Mouse (Mus musculus): ENCODE data around the gene Ccdc14. TPM values are rescaled to one million over a fixed set of nuclear protein-coding genes. Genes with fewer than 3 reads are reported as not detected.

Ccdc14 gene
- polyA plus RNA-seq (2012; rRNA removed) = 1.7 and 2.1 TPM in 2 replicates

DNA sequence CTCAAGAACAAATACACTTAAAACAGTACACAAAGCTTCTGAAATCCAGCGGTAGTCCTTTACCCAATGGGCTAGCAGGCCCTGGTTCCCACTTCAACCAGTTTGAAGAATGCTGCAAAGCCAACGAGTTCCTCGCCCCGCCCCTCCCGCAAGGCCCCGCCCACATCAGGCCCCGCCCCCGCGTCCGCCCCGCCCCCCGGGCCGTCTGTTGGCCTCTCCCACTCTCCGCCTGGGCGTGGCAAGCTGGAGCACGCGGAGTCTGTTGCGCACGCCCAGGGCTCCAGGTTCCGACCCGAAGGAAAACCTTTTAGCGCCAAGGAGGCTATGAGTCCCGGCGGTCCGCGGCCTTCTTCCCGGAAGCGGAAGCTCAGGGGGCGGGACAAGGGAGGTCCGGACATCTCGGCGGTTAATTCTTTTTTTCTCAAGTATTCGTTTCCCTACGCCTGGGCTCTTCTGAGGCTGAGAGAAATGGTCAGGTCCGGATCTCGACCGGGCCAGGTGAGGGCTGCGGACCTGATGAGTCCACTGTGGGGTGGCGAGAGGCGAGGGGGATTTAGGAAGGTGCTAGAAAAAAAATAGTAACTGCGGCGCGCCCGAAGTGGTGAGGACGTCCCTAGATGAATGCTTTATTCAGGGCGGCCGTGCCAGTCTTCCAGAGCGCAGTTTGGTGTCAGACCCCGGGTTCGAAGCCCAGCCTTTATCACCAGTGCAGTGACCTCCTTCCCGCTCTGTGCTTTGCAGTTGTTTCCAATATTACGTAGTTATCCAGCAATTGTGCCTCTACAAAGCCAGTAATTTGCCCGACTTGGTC is at the start of gene Ccdc14:
Ccdc14 (plus strand) TSS at position 283 of the 811 bp plus-strand sequence.

DNA sequence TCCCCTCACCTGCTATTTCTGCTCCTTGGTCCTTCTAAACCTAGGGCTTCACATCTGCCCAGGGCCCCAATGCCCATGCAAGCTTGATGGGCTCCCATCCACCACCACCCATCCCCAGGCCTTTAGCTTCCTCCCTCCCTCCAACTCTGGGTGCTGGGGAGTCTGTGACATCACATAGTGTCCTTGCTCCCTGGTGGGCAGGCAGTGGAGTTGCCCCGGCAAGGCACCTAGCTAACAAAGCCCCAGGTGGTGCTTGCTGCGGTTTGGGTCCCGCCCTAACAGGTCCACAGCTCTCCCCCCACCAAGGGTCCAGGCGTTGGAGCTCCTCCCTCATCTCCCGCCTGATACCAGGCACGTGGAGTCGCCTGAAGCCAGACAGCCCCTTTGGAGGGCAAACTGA is 40.8 kb upstream of the Ccdc14 start, which contains the start of gene Ropn1:
Ropn1 (plus strand) TSS at position 301 of the 400 bp plus-strand sequence.

DNA sequence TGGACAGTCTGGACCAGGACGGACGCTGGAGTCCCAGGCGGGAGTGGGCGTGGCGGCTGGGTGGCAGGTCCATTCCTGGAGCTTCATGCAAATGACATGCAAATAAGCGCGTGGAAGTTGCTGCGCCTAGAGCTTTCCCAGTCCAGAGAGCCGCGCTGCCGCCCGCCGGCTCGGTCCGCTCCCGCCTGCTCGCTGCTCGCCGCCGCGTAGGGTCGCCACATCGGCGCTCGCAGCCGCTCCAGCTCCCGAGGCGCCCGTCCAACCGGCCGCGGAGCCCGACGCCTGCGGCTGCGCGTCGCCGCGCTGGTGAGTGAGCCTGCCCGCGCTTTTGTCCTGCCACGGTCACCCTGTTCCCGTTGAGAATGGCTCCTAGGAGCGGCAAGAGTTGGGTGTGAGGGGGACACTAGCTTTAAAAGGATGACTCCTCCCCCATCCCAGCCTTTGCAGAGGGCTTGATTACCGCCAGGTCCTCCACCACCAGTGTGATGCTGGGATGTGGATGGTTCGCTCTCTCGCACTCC is 54.7 kb downstream of the Ccdc14 start, which contains the start of gene Mylk:
Mylk (plus strand) TSS at position 146 of the 521 bp plus-strand sequence.

Other genes with a start within 250 kb of the Ccdc14 start
- gene Kalrn, start 117.1 kb upstream of the Ccdc14 start, polyA plus RNA-seq (2012; rRNA removed) = 8.2 TPM in 2 replicates
- not detected in 2 replicates for gene Ropn1, start 40.7 kb upstream of the Ccdc14 start, polyA plus RNA-seq (2012; rRNA removed)
- 11.1 and 12.9 TPM in 2 replicates for gene Mylk, start 54.6 kb downstream of the Ccdc14 start, polyA plus RNA-seq (2012; rRNA removed)

All from liver, embryonic 18 days (tissue).